Mouse (Mus musculus) activated CD4-positive, CD25-positive, alpha-beta regulatory T cell, adult 4 months (primary cell): ENCODE results near the gene Hes3. TPM values are rescaled to one million over a fixed set of nuclear protein-coding genes. Genes with fewer than 3 reads are reported as not detected.

Experiments used
- ATAC-seq: one replicate; pipeline ENCODE4 v1.8.0; 2017
- polyA plus RNA-seq, 2 experiments: library from polyadenylated mRNA; unstranded; fragments of 100-300 nt; shearing (Covaris generic); gene quantifications; one replicate each; pipeline ENCODE4 v1.2.1; 2017

The Hes3 gene
- polyA plus RNA-seq, 2 experiments from 2014 or later: not detected

DNA sequence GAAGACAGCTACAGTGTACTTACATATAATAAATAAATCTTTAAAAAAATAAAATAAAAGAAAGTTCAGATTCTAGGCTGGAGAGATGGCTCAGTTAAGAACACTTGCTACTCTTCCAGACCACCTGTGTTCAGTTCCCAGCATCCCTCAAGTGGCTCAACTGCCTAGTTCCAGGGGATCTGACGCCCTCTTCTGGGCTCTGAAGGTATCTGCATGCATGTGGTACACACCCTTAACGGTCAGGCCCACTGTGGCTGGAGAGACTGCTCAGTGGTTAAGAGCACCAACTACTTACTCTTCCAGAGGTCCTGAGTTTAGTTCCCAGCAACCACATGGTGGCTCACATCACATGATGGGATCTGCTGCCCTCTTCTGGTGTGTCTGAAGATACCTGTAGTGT is 13.5 kb downstream of the Hes3 start:
- no peak for ATAC-seq

DNA sequence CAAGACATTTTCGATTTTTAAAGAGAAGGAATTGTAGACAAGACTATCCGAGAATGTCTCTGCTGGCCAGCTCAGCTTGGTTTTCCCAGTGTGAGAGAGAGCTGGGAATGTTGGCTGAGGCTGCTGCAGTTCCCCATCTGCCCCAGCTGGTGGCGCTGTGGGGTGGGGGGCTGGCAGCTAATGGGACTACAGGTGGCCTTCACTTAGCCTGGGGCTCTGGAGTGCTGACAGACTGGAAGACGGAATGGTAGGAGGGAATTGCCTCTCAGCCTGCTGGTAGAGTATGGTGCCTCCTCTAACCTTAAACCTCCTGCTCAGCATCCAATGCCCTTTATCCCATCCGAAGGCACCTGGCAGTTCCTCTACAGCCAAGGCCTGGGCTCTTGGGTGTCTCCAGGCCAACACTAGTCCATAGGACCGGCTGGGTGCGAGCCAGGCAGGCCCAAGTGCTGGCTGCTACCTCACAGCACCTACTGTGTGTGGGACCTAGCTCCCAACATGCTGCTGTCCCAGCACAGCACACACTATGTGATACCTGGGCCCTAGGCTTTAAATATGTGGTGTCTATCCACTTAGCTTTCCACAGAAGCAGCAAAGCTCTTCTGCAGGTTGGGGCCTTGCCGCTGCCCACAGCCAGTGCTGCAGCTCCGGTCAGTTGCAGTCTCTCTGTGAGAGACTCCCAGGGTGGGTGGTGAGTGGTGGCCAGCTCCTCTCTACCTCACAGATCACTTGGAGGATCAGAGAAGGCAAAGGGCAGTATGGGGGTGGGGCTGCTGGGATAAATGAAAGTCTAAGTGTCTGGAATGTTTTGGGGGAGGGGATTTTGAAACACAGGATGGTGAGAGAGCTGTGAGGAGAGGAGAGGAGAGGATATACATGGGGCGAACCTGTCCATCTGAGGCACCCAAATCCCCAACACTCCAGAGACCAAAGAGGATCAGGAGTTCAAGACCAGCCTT is 14.8 kb downstream of the Hes3 start:
- ATAC-seq: no peak

DNA sequence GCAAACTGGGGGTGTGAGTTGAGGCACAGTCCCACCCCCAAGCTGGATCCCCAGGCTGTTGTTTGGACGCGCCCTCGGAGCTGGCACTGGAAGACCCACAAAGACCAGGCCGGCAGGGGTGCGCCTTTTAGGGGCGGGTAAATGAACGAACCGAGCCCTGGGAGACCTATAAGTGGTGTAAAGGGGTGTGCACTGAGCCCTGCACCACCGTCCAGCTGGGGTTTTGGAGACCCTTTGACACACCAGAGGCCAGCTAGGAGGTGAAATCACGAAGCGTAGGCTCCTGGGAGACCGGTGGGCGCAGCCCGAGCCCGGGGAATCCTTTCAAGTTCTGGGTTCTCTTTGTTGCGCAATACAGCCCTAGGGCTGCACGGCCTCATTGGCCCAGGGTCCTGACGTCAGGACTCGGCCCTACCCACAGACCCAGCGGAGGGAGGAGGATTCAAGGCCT is 16.8 kb downstream of the Hes3 start:
- ATAC-seq: no peak

DNA sequence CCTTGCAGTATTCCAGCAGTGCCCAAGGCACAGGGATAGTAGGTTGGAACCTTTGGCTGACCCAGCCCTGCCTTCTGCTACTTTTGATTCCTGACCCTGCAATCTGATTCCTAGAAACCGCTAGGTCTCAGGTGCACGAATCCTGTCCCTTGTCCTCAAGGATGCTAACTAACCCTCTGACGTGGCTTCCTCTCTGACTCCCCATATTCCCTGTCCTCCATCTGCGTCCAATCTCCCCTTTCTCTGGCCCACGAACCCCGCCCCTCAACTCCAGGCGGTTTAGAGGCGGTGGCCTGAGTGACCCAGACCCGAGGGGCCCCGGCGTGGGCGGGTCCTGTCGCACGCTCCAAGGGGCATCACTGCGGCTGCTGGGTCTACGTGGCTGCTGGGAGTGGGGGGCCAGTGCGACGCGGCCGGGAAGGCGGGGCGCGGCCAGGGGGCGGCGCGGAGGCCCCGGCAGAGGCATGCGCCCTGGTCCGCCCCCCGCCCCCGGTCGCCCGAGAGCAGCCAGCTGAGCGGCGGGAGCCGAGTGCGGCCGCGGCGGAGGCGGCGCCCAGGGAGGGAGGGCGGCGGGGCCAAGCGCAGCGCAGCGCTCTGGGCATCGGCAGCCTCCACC is 17.7 kb downstream of the Hes3 start, which contains the start of gene Gpr153:
TSS of gene Gpr153 (plus strand) at position 612 of the 616 bp plus-strand sequence.
- ATAC-seq: peak; percentile 23

DNA sequence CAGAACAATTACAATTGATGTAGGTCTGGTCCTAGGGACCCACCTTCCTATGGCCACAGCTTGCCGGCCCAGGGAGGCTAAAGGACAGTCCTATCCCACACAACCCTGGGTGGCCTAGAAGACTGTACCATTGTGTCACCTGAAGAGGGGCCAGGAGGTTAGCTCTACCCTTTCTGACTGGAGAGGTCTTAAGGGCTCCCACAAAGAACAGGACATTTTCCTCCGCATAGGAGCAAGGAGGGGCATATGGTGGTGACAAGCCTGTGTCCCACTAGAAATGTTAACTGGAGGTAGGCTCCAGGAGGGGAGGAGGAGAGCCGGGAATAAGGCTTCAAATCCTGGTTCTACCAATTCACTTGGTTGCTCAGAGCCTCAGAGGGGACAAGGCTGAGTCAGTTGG is 18.3 kb downstream of the Hes3 start:
- ATAC-seq: no peak

DNA sequence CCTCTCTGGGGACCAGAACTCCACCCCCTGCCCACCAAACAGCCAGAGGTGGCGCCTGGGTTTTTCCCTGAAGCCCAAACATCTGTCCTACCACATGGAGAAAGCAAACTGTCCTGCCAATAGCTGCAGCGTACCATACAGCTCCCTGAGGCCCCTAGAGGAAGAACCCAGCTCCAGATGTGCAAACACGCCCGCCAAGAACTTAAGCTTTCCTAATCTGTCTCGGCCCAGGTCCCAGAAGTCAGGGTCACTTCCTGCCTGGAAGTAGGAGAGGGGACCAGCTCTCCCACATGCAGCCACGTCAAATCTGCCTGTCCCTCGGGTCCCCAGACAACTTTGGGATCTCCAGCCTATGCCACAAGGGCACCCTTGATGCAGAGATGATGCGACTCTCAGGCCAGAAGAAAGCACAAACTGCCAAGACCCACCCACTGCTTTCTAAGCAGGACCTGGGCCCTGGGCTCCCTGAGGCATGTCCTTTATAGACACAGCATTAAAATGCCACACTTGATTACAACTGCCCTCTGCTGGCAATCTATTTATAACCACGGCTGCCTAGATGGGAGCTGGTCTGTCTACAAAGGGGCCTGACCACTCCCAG is 18.9 kb downstream of the Hes3 start:
- no peak for ATAC-seq

DNA sequence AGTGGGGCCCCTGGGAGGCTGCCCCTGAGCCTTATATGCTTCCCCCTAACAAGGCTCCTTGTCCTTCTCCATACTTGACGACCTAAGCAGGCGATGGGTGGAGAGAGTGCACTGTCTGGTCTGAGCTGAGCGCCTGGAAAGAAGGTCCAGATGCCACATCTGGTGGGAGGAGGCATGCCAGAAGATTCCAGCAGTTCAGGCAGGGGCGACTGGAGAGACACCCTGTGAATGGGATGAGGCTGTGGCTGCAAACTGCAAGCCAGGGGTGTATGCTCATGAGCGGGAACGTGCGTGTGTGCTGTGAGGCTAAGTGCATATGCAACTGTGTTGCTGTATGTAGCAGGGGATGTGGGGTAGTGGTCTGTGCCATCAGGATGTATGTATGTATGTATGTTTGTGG is 19.5 kb downstream of the Hes3 start:
- no peak for ATAC-seq

DNA sequence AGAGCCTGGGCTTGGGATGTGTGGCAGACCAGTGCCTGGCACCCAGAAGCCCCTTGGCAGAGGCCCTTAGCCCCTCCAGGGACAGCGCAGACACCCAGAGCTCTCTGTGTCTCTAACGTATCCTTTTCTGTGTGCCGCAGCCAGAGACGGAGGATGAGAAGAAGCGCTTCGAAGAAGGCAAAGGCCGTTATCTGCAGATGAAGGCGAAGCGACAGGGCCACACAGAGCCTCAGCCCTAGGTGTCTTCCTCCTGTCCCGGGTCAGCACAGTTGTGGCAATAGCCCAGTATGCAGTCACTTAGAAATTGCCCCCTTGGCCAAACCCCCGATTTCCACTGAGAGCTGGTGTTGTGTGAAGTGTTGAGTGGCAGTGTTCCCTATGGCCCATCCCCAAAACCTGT is 20.1 kb downstream of the Hes3 start:
- no peak for ATAC-seq

DNA sequence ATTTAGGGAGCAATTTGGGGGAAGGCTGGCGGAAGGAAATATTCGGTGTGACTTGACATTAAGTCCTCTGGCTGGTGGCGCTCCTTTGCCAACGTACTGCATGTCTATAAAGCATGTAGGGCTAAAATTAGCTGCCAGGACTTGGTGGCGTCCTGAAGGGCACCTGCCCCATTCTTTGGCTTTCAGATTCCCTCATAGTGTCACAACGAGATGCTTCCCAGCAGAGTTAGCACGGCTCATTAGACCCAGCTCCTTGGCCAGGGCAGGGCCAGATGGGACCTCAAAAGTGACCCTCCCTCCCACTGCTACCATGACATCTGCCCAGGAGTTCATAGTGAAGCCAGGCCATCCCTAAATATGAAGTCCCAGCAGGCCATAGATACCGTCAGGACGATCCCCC is 20.9 kb downstream of the Hes3 start:
- ATAC-seq: no peak

DNA sequence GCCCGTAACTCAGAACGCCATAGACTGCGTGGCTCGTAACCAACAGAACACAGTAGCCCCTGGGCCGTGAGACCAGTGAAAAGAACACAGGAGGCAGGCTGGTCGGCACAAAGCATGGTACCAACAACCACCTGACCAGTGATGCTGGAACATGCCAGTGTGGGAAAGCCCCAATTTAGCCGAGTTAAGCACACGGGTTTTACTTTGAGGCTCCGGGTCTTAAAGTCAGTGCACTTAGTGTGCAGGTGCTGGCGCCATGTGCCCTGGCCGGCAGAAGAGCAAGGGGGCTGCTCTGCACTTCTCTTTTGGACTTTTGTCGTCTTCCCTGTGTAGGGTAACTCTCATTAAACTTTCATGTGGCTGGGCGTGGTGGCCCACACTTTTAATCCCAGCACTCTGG is 21.5 kb downstream of the Hes3 start:
- ATAC-seq: no peak

DNA sequence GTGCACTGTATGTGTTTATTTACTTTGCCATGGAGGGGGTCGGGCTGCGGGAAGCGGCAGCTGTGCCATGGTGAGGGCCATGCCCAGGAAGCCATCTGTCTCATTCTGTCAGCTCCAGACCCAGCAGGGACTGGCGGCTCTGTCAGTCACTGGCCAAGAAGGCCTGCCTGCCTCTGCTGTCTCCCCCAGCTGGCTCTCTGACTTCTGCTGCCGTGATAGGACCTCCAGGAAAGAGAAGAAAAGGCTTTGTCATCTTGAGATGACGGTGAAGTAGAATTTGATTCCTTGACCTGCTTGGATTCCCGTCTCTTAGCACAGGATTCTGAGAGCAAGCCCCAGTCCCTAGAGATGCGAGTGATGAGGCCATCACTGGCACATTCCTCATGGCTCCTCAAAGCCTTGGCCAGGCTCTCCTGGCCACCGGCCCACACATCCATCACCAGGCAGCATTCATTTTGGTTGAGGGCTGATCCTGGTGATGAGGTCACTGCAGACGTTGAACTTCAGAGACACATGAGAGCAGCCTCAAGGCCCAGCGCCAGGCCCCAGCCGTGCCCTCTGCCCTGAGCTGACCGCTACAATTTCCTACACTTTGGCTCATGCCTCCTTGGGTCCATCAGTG is 23.6 kb downstream of the Hes3 start:
- no peak for ATAC-seq

DNA sequence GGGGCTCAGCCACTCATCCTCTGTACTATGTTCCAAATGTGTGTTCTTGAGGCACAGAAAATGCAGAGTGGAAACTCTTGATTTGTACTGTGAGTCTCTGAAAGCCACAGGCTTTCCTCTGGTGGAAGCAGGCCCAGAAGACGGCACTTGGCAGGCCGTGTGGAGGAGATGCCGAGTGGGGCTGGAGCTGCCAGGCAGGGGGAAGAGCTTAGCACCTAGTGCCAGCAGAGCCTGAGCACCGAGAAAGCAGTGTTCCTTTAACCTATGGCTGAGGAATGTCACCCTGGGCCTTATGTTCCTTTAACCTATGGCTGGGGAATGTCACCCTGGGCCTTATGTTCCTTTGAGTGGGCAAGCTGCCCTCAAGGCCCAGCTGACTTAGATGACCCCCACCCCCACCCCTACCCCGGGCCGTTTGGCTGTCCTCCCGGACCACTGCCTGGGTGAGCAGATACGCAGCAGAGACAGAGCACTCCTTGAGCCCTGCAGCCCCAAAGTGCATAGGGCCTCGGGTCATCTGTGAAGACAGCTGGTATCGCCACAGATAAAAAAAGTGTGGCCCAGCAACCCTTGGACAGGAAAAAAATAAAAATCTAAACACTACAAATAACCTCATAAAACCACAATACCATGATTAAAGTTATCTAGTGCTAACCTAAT is 25.1 kb downstream of the Hes3 start:
- ATAC-seq: no peak

DNA sequence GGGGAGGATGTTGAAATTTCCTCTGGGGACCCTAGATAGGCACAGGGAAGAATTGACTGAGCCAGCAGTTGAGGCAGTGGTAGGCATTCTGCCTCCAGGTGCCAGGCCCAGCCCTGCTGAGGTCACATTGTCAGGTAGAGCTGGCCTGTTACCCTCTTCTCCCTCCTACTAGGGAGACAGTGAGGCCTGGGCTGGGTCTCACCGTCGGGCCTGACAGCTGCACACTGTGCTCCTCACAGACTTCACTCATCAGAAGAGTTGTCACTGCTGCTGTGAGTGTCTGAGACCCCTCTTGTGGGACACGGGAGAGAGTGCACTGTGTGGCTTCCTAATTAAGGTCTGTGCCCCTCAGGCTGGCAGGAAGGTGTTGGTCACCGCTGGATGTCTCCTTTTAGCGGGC is 25.7 kb downstream of the Hes3 start:
- ATAC-seq: no peak

DNA sequence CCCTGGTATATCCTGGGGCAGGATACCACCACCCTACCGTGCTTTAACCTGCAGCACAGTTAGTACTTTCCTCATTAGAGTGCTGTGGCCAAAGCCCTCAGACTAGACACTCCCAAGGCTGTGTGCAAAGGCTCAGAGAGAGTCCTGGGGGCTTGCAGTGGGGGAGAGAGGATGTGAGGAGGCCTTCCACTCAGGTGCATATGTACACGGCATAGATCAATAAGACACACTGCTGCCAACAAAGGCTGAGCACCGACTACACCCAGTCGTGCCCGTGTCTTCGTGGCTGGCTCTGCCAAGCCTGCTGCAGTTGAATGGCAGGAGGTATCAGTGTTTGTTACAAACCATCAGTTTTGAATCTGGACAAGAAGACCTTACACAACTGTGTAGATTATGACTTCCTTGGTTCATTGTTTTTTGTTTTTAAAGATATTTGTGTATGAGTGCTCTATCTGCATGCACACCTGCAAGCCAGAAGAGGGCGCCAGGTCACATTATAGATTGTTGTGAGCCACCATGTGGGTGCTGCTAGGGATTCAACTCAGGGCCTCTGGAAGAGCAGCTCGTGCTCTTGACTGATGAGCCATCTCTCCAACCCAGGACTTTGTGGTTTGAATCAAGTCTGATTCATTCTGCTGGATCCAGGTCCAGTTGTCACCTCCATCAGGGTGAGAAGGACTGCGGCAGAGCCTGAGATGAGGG is 26.4 kb downstream of the Hes3 start:
- ATAC-seq: no peak

DNA sequence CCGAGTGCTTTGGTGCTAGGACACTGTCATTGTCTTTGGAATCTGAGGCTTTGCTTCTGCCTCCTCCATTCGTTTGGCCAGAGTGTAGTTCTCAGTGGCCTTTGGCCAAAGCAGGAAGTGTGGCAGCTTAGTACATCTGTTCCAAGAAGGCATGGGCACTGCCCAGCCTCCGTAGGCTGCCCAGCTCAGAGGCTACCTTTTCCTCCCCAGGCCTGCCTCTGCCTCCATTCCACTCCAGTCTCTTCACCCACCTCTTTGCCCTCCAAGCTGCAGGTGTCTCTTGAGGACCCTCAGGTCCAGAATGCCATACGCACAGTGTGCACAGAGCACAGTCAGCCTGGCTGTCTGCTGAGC is 27.3 kb downstream of the Hes3 start:
- no peak for ATAC-seq

DNA sequence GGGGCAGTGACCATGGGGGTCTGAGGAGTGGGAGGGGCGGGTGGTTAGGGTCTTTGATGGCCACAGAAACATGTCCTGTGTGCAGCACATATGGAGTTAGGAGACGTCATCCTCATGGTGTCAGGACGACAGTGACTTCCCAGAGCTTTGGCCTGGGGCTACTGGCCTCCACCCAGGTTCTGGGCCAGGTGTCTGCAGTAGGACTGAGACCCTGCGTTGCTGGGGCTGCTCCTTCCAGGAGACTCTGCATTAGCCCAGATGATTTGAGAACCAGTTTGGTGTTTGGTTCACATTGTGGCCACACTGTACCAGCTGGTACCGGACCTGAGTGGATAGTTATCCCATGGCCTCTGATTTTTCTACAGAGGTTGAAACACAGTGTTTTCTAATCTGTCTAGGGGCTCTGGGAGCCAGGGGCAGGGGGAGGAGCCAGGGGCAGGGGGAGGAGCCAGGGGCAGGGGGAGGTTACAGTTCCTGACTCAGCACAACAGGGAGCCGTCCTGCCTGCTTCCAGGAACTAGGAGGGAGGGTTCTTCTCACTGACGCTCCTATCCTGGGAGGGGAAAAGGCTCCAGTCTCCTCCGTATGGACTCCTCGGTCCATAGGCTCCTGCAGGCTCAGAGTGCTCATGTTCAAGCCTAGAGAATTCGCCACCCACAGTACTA is 27.8 kb downstream of the Hes3 start:
- no peak for ATAC-seq

DNA sequence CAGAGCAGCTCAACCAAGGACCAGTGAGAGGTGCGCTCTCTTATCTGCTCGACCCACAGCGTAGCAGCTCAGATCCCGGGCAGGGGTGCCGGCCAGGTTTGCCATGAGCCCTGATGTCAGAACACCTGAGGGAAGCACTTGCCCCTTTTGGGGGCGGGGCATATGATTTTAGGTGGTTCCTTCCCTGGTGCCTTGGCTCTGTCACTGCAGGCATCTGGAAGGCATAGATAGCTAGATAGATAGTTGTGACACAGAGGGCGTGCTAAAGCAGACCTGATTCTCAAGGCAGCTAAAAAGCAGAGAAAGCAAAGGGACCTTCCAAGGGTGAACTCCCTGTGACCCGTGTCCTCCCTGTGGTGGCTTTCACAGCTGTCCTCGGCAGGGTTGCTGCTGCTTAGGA is 28.4 kb downstream of the Hes3 start:
- ATAC-seq: no peak

DNA sequence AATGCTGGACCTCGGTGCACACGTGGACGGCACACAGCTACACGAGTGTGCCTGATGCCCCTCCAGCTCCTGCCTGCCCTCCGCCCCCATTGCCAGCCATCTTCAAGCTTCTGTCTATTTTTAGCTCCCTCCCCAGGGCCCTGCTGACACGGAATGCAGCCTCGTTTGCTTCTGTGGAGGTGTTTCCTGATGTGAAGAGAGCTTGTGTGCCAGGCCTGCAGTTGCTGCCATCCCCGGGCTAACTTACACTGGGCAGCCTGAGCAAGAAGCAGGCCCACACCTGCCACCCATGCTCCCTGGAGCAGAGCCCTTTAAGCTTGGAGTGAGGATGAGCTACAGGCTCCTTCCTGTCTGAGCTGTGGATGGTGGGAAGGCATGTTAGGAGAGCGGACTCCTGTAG is 29.3 kb downstream of the Hes3 start:
- ATAC-seq: no peak

DNA sequence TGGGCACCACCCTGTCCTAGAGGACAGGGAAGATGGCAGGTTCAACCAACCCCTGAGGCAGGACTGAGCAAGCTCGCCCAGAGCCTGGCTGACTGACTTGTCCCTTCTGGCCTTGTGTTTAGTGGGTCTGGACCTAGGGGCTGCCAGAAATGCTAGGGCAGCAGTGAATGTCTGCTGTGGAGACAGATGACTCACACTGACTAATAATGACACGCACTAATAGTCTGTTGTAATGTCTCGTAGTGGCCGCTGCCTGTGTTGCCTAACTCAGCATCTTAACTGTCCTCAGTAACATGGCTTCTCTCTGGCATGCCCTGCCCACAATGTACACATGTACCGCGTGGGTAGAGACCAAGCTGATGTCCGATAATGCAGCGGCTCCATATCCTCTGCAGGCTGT is 31.0 kb downstream of the Hes3 start:
- ATAC-seq: no peak

DNA sequence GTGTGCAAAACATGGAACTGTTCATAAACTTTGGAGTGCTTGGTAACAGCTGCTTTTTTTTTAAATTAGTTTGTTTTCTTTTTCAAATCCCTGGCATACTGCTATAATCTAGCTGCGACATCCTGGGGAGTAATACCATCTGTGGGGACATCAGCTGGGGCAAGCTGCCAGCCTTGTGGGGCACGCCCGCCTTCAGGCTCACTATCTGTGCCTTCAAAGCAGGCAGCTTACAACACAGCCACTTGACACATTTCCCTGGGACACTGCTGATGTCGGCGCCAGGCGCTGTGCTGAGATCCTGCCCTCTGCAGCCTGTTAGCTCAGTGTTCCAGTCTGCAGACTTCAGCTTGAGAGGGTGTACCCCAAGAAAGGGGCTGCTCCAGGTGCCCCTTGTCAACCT is 34.4 kb downstream of the Hes3 start:
- ATAC-seq: no peak

DNA sequence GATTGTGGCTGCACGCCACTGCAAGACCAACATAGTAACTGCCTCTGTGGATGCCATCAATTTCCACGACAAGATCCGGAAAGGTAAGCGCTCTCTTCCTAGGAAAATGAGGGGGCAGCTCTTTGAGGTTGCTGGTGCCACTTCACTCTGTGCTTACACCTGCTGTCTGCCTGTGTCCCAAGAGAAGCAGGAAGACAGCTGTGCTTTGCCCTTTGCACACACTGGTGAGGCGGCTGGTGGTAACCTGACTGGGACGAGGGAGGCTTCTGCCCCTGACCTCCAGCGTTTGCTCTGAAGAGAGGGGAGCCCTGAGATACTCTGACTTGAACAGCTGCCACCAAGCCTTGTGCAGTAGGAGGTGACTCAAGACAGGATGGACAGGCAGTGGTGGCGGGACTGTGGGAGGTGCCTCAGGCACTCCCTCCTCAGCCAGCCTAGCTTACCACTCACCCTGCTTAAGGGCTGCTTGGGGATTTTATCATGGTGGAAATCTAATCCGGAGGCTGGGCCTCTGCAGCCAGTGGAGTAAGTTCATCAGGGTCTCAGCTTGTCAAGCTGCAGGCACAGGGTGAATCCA is 38.2 kb downstream of the Hes3 start:
- ATAC-seq: no peak
